Mouse (Mus musculus) megakaryocyte, embryonic 14.5 days (primary cell): Measurements from ENCODE around the gene Zscan12.

Experiments used
- FLI1 ChIP-seq: IDR thresholded peaks from 2 replicates; pipeline ENCODE4 v1.6.1; 2012; ENCODE audit warnings: low read length, inconsistent platforms, mixed read lengths
- GATA1 ChIP-seq: IDR thresholded peaks from 3 replicates; pipeline ENCODE4 v1.6.1; 2012; ENCODE audit warnings: mixed read lengths, low read length, inconsistent platforms, borderline replicate concordance

- TF ChIP-seq GATA1: no peak
- no peak for TF ChIP-seq FLI1
Measured at GRCm38 (mm10) chr13:21312854-21313253, 49.8 kb upstream of the Zscan12 start.
